Mouse (Mus musculus) CH12.LX (cell line): Measurements from ENCODE around the gene Tnfrsf21. TPM values are rescaled to one million over a fixed set of nuclear protein-coding genes. Genes with fewer than 3 reads are reported as not detected.

Experiments used
- DNase-seq: peaks from one replicate; pipeline ENCODE4 v3.0.0-alpha.2; 2013; ENCODE audit errors: extremely low read depth
- H3K27ac ChIP-seq: 2 replicates; pipeline ENCODE4 v1.5.1; 2012; ENCODE audit warnings: low read depth, mild to moderate bottlenecking, control low read depth, moderate library complexity; ENCODE audit not compliant: insufficient read depth
- H3K27me3 ChIP-seq: replicated peaks from 2 replicates; pipeline ENCODE3; 2012; ENCODE audit warnings: inconsistent platforms
- H3K36me3 ChIP-seq, 2 experiments: replicated peaks in 1 of 2; 2 replicates each; pipeline versions ENCODE3 to v1.6.1; 2012; ENCODE audit warnings: inconsistent platforms in 1 of 2, low read length in 1 of 2, mild to moderate bottlenecking in 1 of 2, mixed read lengths in 1 of 2, moderate library complexity in 1 of 2; ENCODE audit not compliant: control insufficient read depth in 1 of 2, insufficient read depth in 1 of 2
- H3K4me1 ChIP-seq, 2 experiments: 2 replicates each; pipeline ENCODE4 v1.6.1; 2012; ENCODE audit warnings: inconsistent platforms in 1 of 2, moderate library complexity in 1 of 2; ENCODE audit not compliant: insufficient read depth in 2 of 2, control insufficient read depth in 1 of 2
- H3K4me2 ChIP-seq: 2 replicates; pipeline ENCODE4 v1.6.1; 2012; ENCODE audit warnings: low read depth, mild to moderate bottlenecking, control low read depth; ENCODE audit not compliant: poor library complexity, insufficient read depth, severe bottlenecking
- H3K4me3 ChIP-seq, 3 experiments: fragments of 150-350 bp in 1 of 3; sonication (generic) in 1 of 3; replicated peaks in 1 of 3; 2 replicates each; pipeline versions ENCODE3 to v1.5.1; 2011 to 2012; ENCODE audit warnings: low read depth in 2 of 3, low read length in 2 of 3, mild to moderate bottlenecking in 2 of 3, moderate library complexity in 2 of 3, control low read depth in 1 of 3, improper control_type of control experiment in 1 of 3, inconsistent platforms in 1 of 3, mixed read lengths in 1 of 3; ENCODE audit not compliant: poor library complexity in 1 of 3
- H3K79me2 ChIP-seq: replicated peaks from 2 replicates; pipeline ENCODE4 v1.6.1; 2012; ENCODE audit warnings: mild to moderate bottlenecking, moderate library complexity; ENCODE audit not compliant: control insufficient read depth, poor library complexity, insufficient read depth, severe bottlenecking; ENCODE audit errors: extremely low read depth
- H3K9ac ChIP-seq: 2 replicates; pipeline ENCODE4 v1.6.1; 2012; ENCODE audit warnings: low read depth, mild to moderate bottlenecking, control low read depth, moderate library complexity; ENCODE audit not compliant: insufficient read depth
- H3K9me3 ChIP-seq: replicated peaks from 2 replicates; pipeline ENCODE3; 2012; ENCODE audit warnings: low read length, inconsistent platforms, mixed read lengths
- BHLHE40 ChIP-seq: IDR thresholded peaks from 2 replicates; pipeline ENCODE4 v1.6.1; 2011; ENCODE audit warnings: mild to moderate bottlenecking, low read depth, low read length, improper control_type of control experiment
- CTCF ChIP-seq, 2 experiments: IDR thresholded peaks in 1 of 2; conservative IDR thresholded peaks in 1 of 2; 2 replicates each; pipeline ENCODE4 v1.5.1; 2011 to 2012; ENCODE audit warnings: low read depth in 2 of 2, low read length in 2 of 2, improper control_type of control experiment in 1 of 2, inconsistent platforms in 1 of 2, mild to moderate bottlenecking in 1 of 2, moderate library complexity in 1 of 2
- ELF1 ChIP-seq: IDR thresholded peaks from 2 replicates; pipeline ENCODE4 v1.6.1; 2014; ENCODE audit warnings: low read depth, mild to moderate bottlenecking, inconsistent platforms, low read length, improper control_type of control experiment
- EP300 ChIP-seq: IDR thresholded peaks from 2 replicates; pipeline ENCODE4 v1.6.1; 2011; ENCODE audit warnings: low read length, improper control_type of control experiment
- GABPA ChIP-seq: IDR thresholded peaks from 2 replicates; pipeline ENCODE4 v1.6.1; 2012; ENCODE audit warnings: low read depth, low read length, improper control_type of control experiment, inconsistent platforms; ENCODE audit not compliant: insufficient replicate concordance
- KAT2A ChIP-seq: IDR thresholded peaks from 2 replicates; pipeline ENCODE4 v1.6.1; 2012; ENCODE audit warnings: low read length, improper control_type of control experiment, inconsistent platforms; ENCODE audit not compliant: insufficient replicate concordance
- MAFK ChIP-seq: IDR thresholded peaks from 2 replicates; pipeline ENCODE4 v1.6.1; 2011; ENCODE audit warnings: low read length, improper control_type of control experiment; ENCODE audit not compliant: insufficient replicate concordance
- MAX ChIP-seq: IDR thresholded peaks from 2 replicates; pipeline ENCODE4 v1.6.1; 2011; ENCODE audit warnings: low read length, improper control_type of control experiment
- MXI1 ChIP-seq: IDR thresholded peaks from 2 replicates; pipeline ENCODE4 v1.6.1; 2011; ENCODE audit warnings: mild to moderate bottlenecking, low read depth, low read length, improper control_type of control experiment
- PAX5 ChIP-seq: IDR thresholded peaks from 2 replicates; pipeline ENCODE4 v1.6.1; 2012; ENCODE audit warnings: low read length, inconsistent platforms, mixed read lengths
- POLR2A ChIP-seq: IDR thresholded peaks from 2 replicates; pipeline ENCODE4 v1.6.1; 2011; ENCODE audit warnings: low read depth, mild to moderate bottlenecking, improper control_type of control experiment, low read length
- RAD21 ChIP-seq: IDR thresholded peaks from 2 replicates; pipeline ENCODE4 v1.6.1; 2011; ENCODE audit warnings: low read depth, mild to moderate bottlenecking, low read length, improper control_type of control experiment, moderate library complexity
- RCOR1 ChIP-seq: conservative IDR thresholded peaks from 2 replicates; pipeline ENCODE4 v1.6.1; 2012; ENCODE audit warnings: low read depth, mild to moderate bottlenecking, inconsistent platforms, low read length, improper control_type of control experiment
- SIN3A ChIP-seq: IDR thresholded peaks from 2 replicates; pipeline ENCODE4 v1.6.1; 2012; ENCODE audit warnings: low read length, improper control_type of control experiment, inconsistent platforms
- SMC3 ChIP-seq: IDR thresholded peaks from 2 replicates; pipeline ENCODE4 v1.6.1; 2011; ENCODE audit warnings: low read depth, low read length, improper control_type of control experiment
- TBP ChIP-seq: conservative IDR thresholded peaks from 2 replicates; pipeline ENCODE4 v1.6.1; 2011; ENCODE audit warnings: low read depth, low read length, improper control_type of control experiment
- UBTF ChIP-seq: IDR thresholded peaks from 2 replicates; pipeline ENCODE4 v1.6.1; 2012; ENCODE audit warnings: low read depth, mild to moderate bottlenecking, inconsistent platforms, low read length, improper control_type of control experiment, moderate library complexity
- USF1 ChIP-seq: IDR thresholded peaks from 2 replicates; pipeline ENCODE4 v1.6.1; 2014; ENCODE audit warnings: low read depth, mild to moderate bottlenecking, inconsistent platforms, low read length, improper control_type of control experiment
- ZKSCAN1 ChIP-seq: IDR thresholded peaks from 2 replicates; pipeline ENCODE4 v1.6.1; 2012; ENCODE audit warnings: low read depth, inconsistent platforms, low read length, improper control_type of control experiment, borderline replicate concordance
- dilution Hi-C: fragments of 300-500 bp; cut with MboI; formaldehyde crosslinking; loops from 2 replicates; pipeline ENCODE4 v1.14.3; 2020; ENCODE audit warnings: low sequenced_read_pairs; ENCODE audit not compliant: extremely low pct_unique_long_range_greater_than_20kb, extremely low pct_ligation_motif_present
- in situ Hi-C: fragments of 300-500 bp; cut with MboI; formaldehyde crosslinking; loops from 3 replicates; pipeline ENCODE4 v1.14.3; 2019; ENCODE audit warnings: low sequenced_read_pairs, low pct_ligation_motif_present, low pct_unique_long_range_greater_than_20kb, mixed read lengths
- polyA plus RNA-seq: library from polyadenylated mRNA; unstranded; fragments of >175 nt; gene quantifications from 2 replicates; pipeline ENCODE4 v1.2.1, GENCODE M21; 2012; ENCODE audit warnings: low read depth; ENCODE audit not compliant: insufficient read length
- total RNA-seq, 2 experiments: library from RNA; depleted of rRNA; stranded (reverse); fragments of 300-350 nt in 1 of 2; fragments of >200 nt in 1 of 2; gene quantifications; 2 replicates each; pipeline ENCODE4 v1.2.3; 2012 to 2014

Tnfrsf21 gene
- total and polyA plus RNA-seq, 3 experiments, result 0.10 TPM; not detected in 2

- no peak overlapping the region for H3K4me3 ChIP-seq
- no peak overlapping the region for H3K27ac ChIP-seq
- H3K27me3 ChIP-seq, result no peaks in the 10 kb centered on the region
- DNase-seq, result no peak
- no peaks in the 10 kb centered on the region for H3K4me1 ChIP-seq
- H3K79me2 ChIP-seq, result no peaks in the 10 kb centered on the region
- H3K36me3 ChIP-seq, result no peaks in the 10 kb centered on the region
- no peak overlapping the region for H3K9ac ChIP-seq
- dilution Hi-C loops, result no loop called here
- TF ChIP-seq GABPA (no peak), SMC3 (no peak), MAX (no peak), ELF1 (no peak)
- no peak overlapping the region for H3K4me2 ChIP-seq
- in situ Hi-C loops, result no loop called here
- H3K9me3 ChIP-seq, result peaks cover 20% of the 10 kb centered on the region
These were observed 104.7 kb downstream of the Tnfrsf21 start for GRCm38 (mm10) chr17:43121096-43121495.

- no peaks in the 10 kb centered on the region for H3K36me3 ChIP-seq
- H3K9me3 ChIP-seq, result peaks cover 23% of the 10 kb centered on the region
- TF ChIP-seq GABPA (no peak), ZKSCAN1 (no peak), USF1 (no peak), CTCF (conservative IDR thresholded peaks at IDR 0.05 in 1 of 2, IDR thresholded peaks at IDR 0.05 in 1 of 2; ENCODE audit: low read depth in 2 of 2, low read length in 2 of 2) (no peak), MXI1 (no peak), PAX5 (no peak), RCOR1 (no peak), KAT2A (no peak), POLR2A (no peak), BHLHE40 (no peak), TBP (no peak), SIN3A (no peak), EP300 (no peak), RAD21 (no peak), MAFK (no peak), UBTF (no peak)
- in situ Hi-C loops, result no loop called here
- DNase-seq, result no peak
- no peaks in the 10 kb centered on the region for H3K27me3 ChIP-seq
- H3K4me2 ChIP-seq, result no peak overlapping the region
- no peak overlapping the region for H3K9ac ChIP-seq
- H3K27ac ChIP-seq, result no peak overlapping the region
- dilution Hi-C loops, result no loop called here
- no peaks in the 10 kb centered on the region for H3K79me2 ChIP-seq
- no peak overlapping the region for H3K4me3 ChIP-seq
- H3K4me1 ChIP-seq, result no peaks in the 10 kb centered on the region
These were observed 112.0 kb downstream of the Tnfrsf21 start for GRCm38 (mm10) chr17:43128305-43128704.
